Mouse (Mus musculus) C2C12 (cell line): ENCODE results near the gene Ptprj.

Experiments
- CTCF ChIP-seq: IDR thresholded peaks from one replicate; pipeline ENCODE4 v1.5.1; 2011; ENCODE audit not compliant: control insufficient read depth, insufficient read depth, insufficient read length
- MAX ChIP-seq: IDR thresholded peaks from one replicate; pipeline ENCODE4 v1.6.1; 2011; ENCODE audit warnings: mild to moderate bottlenecking, control low read depth

- TF ChIP-seq MAX (no peak), CTCF (no peak)
Observed at GRCm38 (mm10) chr2:90577451-90578279, 2.8 kb downstream of the Ptprj start.
